Mouse (Mus musculus) kidney, embryonic 14.5 days (tissue): ENCODE measurements around the gene Lyrm9. TPM values are rescaled to one million over a fixed set of nuclear protein-coding genes. Genes with fewer than 3 reads are reported as not detected.

Experiments used
- ATAC-seq: fragments of 200-750 bp; cut with Nextera tagmentation; 2 replicates; pipeline ENCODE4 v1.8.0; 2017; ENCODE audit warnings: moderate number of reproducible peaks, mild to moderate bottlenecking, moderate TSS enrichment, moderate library complexity; ENCODE audit not compliant: low FRiP score, low TSS enrichment
- H3K27ac ChIP-seq: fragments of 300-500 bp; sonication (generic); 2 replicates; pipeline ENCODE4 v1.5.1; 2014; ENCODE audit warnings: low read depth, mild to moderate bottlenecking, low read length, moderate library complexity, mixed read lengths
- H3K27me3 ChIP-seq: fragments of 300-500 bp; sonication (generic); 2 replicates; pipeline ENCODE4 v1.6.1; 2014; ENCODE audit warnings: mild to moderate bottlenecking, low read length; ENCODE audit not compliant: control insufficient read depth, insufficient read depth
- H3K36me3 ChIP-seq: fragments of 300-500 bp; sonication (generic); 2 replicates; pipeline ENCODE4 v1.6.1; 2014; ENCODE audit warnings: low read length, mixed read lengths; ENCODE audit not compliant: control insufficient read depth, insufficient read depth
- H3K4me1 ChIP-seq: fragments of 300-500 bp; sonication (generic); 2 replicates; pipeline ENCODE4 v1.6.1; 2014; ENCODE audit warnings: low read length, mixed read lengths; ENCODE audit not compliant: control insufficient read depth, insufficient read depth
- H3K4me2 ChIP-seq: fragments of 300-500 bp; sonication (generic); replicated peaks from 2 replicates; pipeline ENCODE4 v1.6.1; 2014; ENCODE audit warnings: low read depth, mild to moderate bottlenecking, low read length
- H3K4me3 ChIP-seq: fragments of 300-500 bp; sonication (generic); 2 replicates; pipeline ENCODE4 v1.5.1; 2014; ENCODE audit warnings: mild to moderate bottlenecking, low read length
- H3K9ac ChIP-seq: fragments of 300-500 bp; sonication (generic); 2 replicates; pipeline ENCODE4 v1.6.1; 2014; ENCODE audit warnings: low read depth, mild to moderate bottlenecking, low read length, moderate library complexity
- H3K9me3 ChIP-seq: fragments of 300-500 bp; sonication (generic); 2 replicates; pipeline ENCODE4 v1.6.1; 2016; ENCODE audit warnings: low read length; ENCODE audit not compliant: control insufficient read depth
- WGBS: fragments of 180-500 bp; shearing (Covaris S2); extraction: QIAGEN DNeasy Blood & Tissue Kit; methylation state at CpG from one replicate; pipeline ENCODE4 v1.1.7; 2014; 5-methylcytosine and 5-hydroxymethylcytosine counted together
- polyA plus RNA-seq: library from polyadenylated mRNA; unstranded; fragments of >200 nt; fragmentation: Nextera tagmentation; extraction: Ambion mirVana; gene quantifications from 2 replicates; pipeline ENCODE4 v1.2.1, GENCODE M21; 2014

Lyrm9 gene
- polyA plus RNA-seq, 1 experiment from 2014 or later = 25.5 TPM

DNA sequence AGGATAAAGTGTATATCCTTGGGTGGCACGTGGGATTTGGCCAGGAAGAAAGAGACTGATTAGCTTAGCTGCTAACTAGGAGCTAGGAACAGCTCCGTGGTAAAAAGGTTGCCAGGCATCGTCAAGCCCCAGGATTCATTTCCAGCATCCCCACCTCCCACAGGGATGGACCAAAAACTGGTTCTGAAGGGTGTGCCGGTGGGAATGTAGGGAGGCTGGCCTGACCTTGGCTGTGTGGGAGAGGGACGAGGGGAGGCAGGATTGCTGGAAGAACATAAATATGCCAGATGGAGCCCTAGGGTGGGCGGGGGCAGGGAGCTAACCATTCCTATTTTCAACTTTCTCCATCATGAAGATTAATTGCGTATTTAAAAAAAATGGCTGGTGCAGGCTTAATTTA is 1.2 kb downstream of the Lyrm9 start:
- Histone ChIP-seq H3K9me3 (no peaks in the 10 kb centered on the region), H3K27me3 (no peaks in the 10 kb centered on the region), H3K4me3 (no peak overlapping the region; the same call in 1 of the 2 replicates), H3K9ac (no peak overlapping the region), H3K4me2 (peak overlapping the region; percentile 85; the same call in 1 of the 2 replicates), H3K4me1 (peaks cover 22% of the 10 kb centered on the region; the same call in 1 of the 2 replicates), H3K36me3 (no peaks in the 10 kb centered on the region), H3K27ac (peak overlapping the region; percentile 38; the same call in 1 of the 2 replicates)
- ATAC-seq = no peak
- WGBS = 21% methylated on average over 7 of the region's 7 CpGs

DNA sequence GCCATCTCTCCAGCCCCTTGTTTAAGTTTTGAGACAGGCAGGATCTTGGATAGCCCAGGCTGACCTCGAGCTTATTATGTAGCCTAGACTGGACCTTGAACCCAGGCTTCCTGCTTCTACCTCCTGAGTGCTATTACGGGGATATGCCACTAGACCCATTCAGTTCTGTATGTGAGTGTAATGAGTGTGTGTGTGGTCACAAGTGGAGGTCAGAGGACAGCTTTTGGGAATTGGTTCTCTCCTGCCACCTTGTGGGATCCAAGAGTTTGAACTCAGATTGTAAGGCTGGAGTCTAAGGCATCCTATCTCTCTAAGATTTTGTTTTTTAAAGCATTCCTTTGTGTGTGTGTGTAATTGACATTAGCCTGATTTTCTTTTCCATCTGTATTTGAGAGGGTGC is 2.0 kb downstream of the Lyrm9 start:
- Histone ChIP-seq H3K9ac (no peak overlapping the region), H3K27me3 (no peaks in the 10 kb centered on the region), H3K9me3 (no peaks in the 10 kb centered on the region), H3K4me1 (peaks cover 27% of the 10 kb centered on the region; the same call in 1 of the 2 replicates), H3K4me3 (no peak overlapping the region), H3K27ac (no peak overlapping the region), H3K36me3 (no peaks in the 10 kb centered on the region), H3K4me2 (no peak overlapping the region)
- ATAC-seq = no peak
- 45% methylated on average over 2 of the region's 2 CpGs for WGBS

DNA sequence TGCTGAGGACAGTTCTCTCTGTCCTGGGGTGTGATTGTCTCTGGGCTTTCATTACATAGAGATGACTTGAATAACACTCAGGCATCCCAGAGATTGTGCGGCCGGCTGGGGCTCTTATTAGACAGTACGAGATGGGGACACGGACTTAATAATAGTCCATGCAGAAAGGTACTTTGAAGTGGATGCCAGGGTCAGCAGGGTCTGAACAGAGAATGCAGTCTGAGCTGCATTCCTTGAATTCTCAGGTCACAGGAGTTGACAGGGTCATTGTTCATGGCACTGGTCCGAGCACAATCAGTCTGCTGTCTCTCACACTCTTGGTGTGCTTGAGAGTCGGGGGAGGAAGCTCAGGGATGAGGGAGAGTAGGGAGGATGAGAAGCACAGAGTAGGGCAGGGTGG is 3.0 kb downstream of the Lyrm9 start:
- H3K4me2 ChIP-seq = no peak overlapping the region
- H3K4me1 ChIP-seq = peaks cover 27% of the 10 kb centered on the region; the same call in 1 of the 2 replicates
- H3K9me3 ChIP-seq = no peaks in the 10 kb centered on the region
- H3K36me3 ChIP-seq = no peaks in the 10 kb centered on the region
- no peak for ATAC-seq
- H3K27ac ChIP-seq = no peak overlapping the region
- H3K9ac ChIP-seq = no peak overlapping the region
- WGBS = 18% methylated on average over 6 of the region's 6 CpGs
- H3K4me3 ChIP-seq = no peak overlapping the region
- no peaks in the 10 kb centered on the region for H3K27me3 ChIP-seq

DNA sequence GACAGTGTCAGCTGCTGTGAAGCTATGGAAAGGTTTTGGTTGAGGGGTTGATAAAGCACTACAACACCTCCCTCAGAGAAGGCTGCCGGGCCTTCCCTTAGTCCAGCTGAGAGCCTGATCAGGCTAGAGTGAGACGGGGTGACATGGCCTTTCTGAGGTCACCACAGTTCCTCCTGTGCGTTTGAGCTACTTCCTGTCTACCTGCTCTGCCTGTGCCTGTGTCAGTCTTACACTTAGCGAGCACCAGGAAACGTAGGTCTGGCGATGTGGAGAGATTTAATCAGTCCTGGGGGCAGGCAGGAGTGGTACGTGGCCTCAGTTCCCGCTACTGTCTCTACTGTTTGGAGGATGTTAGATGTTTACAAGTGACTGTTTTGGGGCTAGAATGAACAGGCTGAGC is 3.8 kb downstream of the Lyrm9 start:
- Histone ChIP-seq H3K36me3 (no peaks in the 10 kb centered on the region), H3K9ac (no peak overlapping the region), H3K4me3 (no peak overlapping the region), H3K4me1 (peaks cover 27% of the 10 kb centered on the region; the same call in 1 of the 2 replicates), H3K27ac (no peak overlapping the region), H3K4me2 (no peak overlapping the region), H3K9me3 (no peaks in the 10 kb centered on the region), H3K27me3 (no peaks in the 10 kb centered on the region)
- 46% methylated on average over 8 of the region's 8 CpGs for WGBS
- ATAC-seq = no peak

DNA sequence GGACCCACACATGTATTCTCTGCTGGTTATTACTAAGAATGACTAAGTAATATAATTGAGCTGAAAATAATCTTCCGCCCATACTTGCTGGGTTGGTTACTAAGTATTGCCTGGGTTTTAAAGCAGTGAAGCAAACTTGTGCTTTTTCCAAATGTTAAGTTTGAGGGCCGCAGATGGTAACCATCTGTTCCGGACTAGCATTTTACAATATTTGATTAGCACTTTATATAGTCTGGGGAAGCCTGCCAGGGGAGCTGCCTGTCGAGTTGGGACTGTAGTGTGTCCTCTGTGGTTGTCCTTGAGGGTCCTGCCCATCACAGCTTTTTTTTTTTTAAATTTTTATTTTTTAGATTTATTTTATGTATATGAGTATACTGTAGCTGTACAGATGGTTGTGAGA is 5.3 kb downstream of the Lyrm9 start:
- Histone ChIP-seq H3K4me2 (no peak overlapping the region), H3K36me3 (no peaks in the 10 kb centered on the region), H3K27ac (no peak overlapping the region), H3K9me3 (no peaks in the 10 kb centered on the region), H3K4me3 (no peak overlapping the region), H3K9ac (no peak overlapping the region), H3K4me1 (peaks cover 23% of the 10 kb centered on the region; the same call in 1 of the 2 replicates), H3K27me3 (no peaks in the 10 kb centered on the region)
- 61% methylated on average over 4 of the region's 4 CpGs for WGBS
- no peak for ATAC-seq

DNA sequence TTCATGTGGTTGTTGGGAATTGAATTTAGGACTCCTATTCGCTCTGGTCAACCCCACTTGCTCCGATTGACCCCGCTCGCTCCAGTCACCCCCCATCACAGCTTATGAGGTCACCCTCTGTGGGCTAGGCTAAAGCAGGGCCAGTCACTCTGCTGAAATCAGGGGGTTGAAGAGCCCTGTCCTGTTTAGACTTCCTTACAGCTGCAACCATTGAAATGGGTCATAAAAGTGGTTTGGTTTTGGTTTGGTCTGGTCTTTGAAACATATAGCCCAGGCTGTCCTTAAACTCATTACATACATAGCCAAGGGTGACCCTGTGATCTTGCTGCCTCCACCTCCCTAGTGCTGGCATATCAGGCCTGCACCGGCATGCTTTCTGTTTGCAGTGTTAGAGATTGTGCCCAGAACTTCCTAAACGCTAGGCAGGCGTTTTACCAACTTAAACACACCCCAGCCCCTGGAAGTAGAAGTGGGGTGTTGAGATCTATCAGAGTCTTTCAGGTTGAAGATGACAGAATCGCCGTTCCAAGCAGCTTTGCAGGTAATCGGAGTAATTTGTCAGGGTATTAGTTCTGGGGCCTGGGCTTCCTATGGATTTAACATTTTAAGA is 5.8 kb downstream of the Lyrm9 start:
- H3K4me3 ChIP-seq = no peak overlapping the region
- 85% methylated on average over 10 of the region's 10 CpGs for WGBS
- no peaks in the 10 kb centered on the region for H3K9me3 ChIP-seq
- H3K27ac ChIP-seq = no peak overlapping the region
- H3K4me1 ChIP-seq = peaks cover 21% of the 10 kb centered on the region; the same call in 1 of the 2 replicates
- H3K36me3 ChIP-seq = no peaks in the 10 kb centered on the region
- H3K9ac ChIP-seq = no peak overlapping the region
- no peak overlapping the region for H3K4me2 ChIP-seq
- no peak for ATAC-seq
- no peaks in the 10 kb centered on the region for H3K27me3 ChIP-seq

DNA sequence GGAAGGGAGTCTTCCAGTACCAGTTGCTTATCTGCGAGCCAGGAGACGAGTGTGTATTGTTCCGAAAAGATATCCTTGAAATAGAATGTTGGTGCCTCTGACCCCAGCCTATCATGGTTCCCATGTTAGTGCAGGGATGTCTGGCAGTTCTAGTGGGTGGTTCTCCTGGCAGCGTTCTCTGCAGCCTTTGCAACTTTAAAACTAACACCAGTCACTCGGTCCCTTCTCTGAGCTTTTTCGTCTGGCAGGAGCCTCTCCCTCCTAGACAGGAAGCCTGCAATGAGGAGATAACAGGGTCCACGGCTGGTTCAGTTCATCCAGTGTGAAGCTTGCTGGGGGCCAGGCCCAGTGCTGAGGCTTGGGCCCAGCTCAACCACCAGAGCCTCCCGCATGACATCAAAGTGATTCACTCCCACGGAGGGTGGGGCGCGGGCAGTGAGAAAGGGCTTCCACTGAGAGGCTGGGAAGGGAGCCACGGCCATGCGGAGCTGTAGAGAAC is 6.5 kb downstream of the Lyrm9 start:
- Histone ChIP-seq H3K4me2 (no peak overlapping the region), H3K9me3 (no peaks in the 10 kb centered on the region), H3K27ac (no peak overlapping the region), H3K4me1 (peaks cover 14% of the 10 kb centered on the region; the same call in 1 of the 2 replicates), H3K36me3 (no peaks in the 10 kb centered on the region), H3K4me3 (no peak overlapping the region), H3K27me3 (no peaks in the 10 kb centered on the region), H3K9ac (no peak overlapping the region)
- ATAC-seq = 0 out of 2 replicates have a peak, but pooled peaks have one; percentile 9
- 47% methylated on average over 13 of the region's 13 CpGs for WGBS

DNA sequence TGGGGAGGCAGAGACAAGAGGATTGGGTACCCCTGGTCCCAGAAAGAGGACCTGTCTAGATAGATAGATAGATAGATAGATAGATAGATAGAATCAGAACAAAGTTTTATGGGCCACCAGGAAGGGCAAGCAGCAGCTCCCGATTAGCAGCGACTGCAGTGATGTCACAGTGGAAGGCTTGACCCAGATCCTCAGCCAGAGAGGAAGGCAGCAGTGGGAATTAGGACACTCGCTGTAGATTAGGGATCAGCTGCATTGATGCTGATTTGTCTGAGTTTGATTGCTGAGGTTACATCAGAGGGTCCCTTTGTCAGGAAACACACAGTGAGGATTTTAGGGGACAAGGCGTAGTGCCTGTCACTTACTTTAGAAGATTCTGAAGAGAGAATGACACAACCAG is 10.1 kb downstream of the Lyrm9 start:
- H3K9ac ChIP-seq = no peak overlapping the region
- H3K9me3 ChIP-seq = no peaks in the 10 kb centered on the region
- no peak overlapping the region for H3K4me3 ChIP-seq
- ATAC-seq = no peak
- WGBS = 84% methylated on average over 4 of the region's 4 CpGs
- no peaks in the 10 kb centered on the region for H3K27me3 ChIP-seq
- no peak overlapping the region for H3K4me2 ChIP-seq
- no peak overlapping the region for H3K27ac ChIP-seq
- H3K4me1 ChIP-seq = peaks cover 5% of the 10 kb centered on the region; the same call in 1 of the 2 replicates
- H3K36me3 ChIP-seq = 0 out of 2 replicates have a peak, but pooled peaks cover 2% of the 10 kb centered on the region

DNA sequence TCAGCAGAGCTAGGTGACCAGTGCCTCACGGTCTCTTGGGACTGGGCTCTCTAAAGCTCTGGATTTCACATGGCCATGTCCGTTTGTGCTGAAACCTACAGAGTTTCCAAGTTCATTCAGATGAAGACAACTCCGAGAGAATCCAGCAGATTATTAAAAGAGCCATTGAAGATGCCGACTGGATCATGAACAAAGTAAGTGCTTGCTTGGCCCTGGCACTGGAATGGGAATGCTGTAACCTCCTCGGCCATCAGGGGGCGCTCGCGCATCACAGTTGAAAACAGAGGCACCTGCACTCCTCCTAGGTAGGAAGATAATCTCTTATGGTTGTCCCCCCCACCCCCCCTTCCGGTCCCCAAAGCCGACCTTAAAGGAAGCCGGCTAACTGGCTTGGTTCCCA is 11.6 kb downstream of the Lyrm9 start:
- Histone ChIP-seq H3K36me3 (0 out of 2 replicates have a peak, but pooled peaks cover 2% of the 10 kb centered on the region), H3K4me1 (0 out of 2 replicates have a peak, but pooled peaks cover 2% of the 10 kb centered on the region), H3K27ac (no peak overlapping the region), H3K4me2 (no peak overlapping the region), H3K9ac (no peak overlapping the region), H3K4me3 (no peak overlapping the region), H3K27me3 (no peaks in the 10 kb centered on the region), H3K9me3 (no peaks in the 10 kb centered on the region)
- ATAC-seq = no peak
- 10% methylated on average over 11 of the region's 11 CpGs for WGBS
